Mouse (Mus musculus) thymus, adult 2 months (tissue): ENCODE measurements around the gene Gm14137.

Source experiments
- CTCF ChIP-seq: fragments of 200-500 bp; IDR thresholded peaks from 2 replicates; pipeline ENCODE4 v1.5.1; 2012; ENCODE audit warnings: mild to moderate bottlenecking, control low read depth, low read length, moderate library complexity, borderline replicate concordance; ENCODE audit not compliant: control insufficient read depth, poor library complexity, insufficient read depth; ENCODE audit errors: extremely low read depth
- POLR2A ChIP-seq: fragments of 200-500 bp; IDR thresholded peaks from 2 replicates; pipeline ENCODE4 v1.6.1; 2012; ENCODE audit warnings: mild to moderate bottlenecking, low read length, control low read depth, moderate library complexity; ENCODE audit not compliant: control insufficient read depth, poor library complexity, insufficient read depth; ENCODE audit errors: extremely low read depth

- TF ChIP-seq CTCF (no peak), POLR2A (no peak)
These were observed 16.5 kb upstream of the Gm14137 start for GRCm38 (mm10) chr2:119157836-119158235.
